Mouse (Mus musculus) left cerebral cortex, adult 18-20 months (tissue): ENCODE measurements around the gene Xkr8. TPM values are rescaled to one million over a fixed set of nuclear protein-coding genes. Genes with fewer than 3 reads are reported as not detected.
"Not testable (repeated sequence)": the region's sequence is repeated elsewhere in the genome, so short reads cannot be mapped to it uniquely, and the experiment has no call there.

Experiments
- DNase-seq, 2 experiments: peaks; one replicate each; pipeline ENCODE4 v3.0.0; 2021 to 2022; ENCODE audit warnings: low spot score in 2 of 2, mixed read lengths in 1 of 2
- long read RNA-seq, 2 experiments: library from polyadenylated mRNA; stranded (forward); transcript quantifications; one replicate each; pipeline ENCODE4 v2.0.0; 2021
- total RNA-seq, 2 experiments: library from RNA; stranded (reverse); gene quantifications; 2 replicates each; pipeline ENCODE4 v1.2.3; 2021

Gene Xkr8
- 1 to 10 TPM; 4.7 to 6.9 TPM for total RNA-seq
- long read RNA-seq, experiment 1, full-length matches to known transcripts = 1 of 2 reads
- long read RNA-seq, experiment 1, partial matches to known transcripts = 0 of 2 reads
- long read RNA-seq, experiment 1, other reads (novel, unspliced or antisense) = 1 of 2 reads
- long read RNA-seq, experiment 2, full-length matches to known transcripts = 6 of 6 reads
- long read RNA-seq, experiment 2, partial matches to known transcripts = 0 of 6 reads
- long read RNA-seq, experiment 2, other reads (novel, unspliced or antisense) = 0 of 6 reads

DNA sequence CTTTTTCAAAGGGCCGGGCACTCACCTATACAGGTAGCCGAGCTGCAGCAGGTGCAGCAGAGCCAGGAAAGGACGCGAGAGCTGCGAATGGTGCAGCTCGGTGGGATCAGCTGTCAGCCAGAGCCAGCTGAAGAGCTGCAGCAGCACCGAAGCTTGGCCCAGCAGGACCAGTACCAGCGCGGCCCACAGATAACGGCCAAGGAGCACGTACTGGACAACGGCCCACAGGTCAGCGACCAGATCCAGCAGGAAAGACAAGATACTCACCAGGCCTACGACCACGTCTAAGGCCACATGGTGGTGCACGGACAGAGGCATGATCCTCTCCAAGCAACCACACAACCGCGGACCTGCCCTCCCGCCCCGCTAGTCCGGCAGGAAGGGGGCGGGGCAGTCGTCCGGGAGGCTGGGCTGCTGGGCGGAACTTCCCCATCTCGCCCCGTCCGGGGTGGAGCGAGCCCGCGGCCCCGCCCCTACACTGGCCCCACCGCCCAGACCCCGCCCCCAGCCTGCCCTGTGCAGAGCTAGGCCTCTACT is at the start of gene Xkr8:
Xkr8 (minus strand) TSS at position 399 of the 537 bp plus-strand sequence.
- peak; percentile 66 to 68 for DNase-seq

DNA sequence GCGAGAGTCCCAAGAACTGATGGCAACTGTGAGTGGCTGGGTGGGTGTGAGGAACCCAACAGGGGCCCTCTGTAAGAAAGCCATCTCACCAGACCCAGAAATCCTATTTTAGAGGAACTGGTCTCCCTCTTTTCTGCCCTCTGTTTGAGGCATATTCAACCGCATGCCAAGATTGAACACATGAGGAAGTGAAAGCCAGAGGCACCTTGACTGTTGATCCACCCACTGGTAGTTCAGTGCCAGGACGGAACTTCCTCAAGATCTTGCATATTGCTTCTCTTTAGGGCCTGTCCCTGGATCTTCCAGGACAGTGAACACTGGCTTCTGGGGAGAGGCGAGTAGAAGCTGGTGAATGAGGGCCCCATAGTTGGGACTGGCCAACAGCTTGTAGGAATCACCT is 47.9 kb upstream of the Xkr8 start:
- DNase-seq = no peak

DNA sequence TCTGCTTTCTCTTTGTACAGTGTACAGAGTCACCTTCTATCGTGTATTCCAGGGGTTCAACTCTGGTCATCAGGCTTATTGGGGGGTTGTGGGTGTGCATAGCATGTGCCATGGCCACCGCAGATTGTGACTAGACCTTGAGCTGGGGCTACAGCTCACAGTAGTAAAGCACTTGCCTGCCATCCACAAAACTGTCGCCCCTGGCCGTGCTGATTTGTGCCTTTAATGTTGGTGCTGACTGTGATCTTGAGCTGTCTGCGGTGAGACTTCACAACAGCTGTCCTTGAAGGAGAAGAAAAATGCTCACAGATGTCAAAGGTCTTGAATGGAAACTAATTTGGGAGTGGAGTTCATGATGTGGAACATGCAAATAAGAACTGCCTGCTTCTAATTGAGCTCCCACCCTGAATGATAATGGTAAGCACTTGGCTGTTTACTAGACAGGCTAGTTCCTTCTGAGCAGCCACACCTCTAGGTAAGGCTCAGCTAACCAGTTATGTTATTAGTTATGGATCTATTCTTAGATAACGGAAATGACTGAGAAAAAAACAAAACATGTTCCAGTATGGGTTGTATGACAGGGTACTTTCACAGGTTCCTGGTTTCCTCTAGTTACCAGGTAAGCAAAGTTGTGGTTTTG is 46.3 kb upstream of the Xkr8 start:
- DNase-seq = no peak

DNA sequence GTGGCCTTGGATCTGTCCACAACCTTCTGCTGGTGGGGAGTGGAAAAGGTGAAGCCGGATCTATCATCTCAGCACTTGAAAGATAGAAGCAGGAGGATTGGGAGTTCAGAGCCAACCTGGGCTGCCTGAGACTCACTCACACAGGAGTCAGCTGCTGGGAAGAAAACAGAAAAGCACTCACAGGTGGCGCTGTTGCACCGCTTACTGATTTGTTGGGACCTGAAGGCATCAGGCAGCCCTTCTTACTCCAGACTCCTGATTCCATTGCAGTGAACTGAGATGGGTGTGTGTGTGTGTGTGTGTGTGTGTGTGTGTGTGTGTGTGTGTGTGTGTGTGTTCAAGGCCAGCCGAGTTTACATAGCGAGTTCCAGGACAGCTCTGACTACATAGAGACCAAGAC is 44.4 kb upstream of the Xkr8 start:
- peak; percentile 83 to 84 for DNase-seq

DNA sequence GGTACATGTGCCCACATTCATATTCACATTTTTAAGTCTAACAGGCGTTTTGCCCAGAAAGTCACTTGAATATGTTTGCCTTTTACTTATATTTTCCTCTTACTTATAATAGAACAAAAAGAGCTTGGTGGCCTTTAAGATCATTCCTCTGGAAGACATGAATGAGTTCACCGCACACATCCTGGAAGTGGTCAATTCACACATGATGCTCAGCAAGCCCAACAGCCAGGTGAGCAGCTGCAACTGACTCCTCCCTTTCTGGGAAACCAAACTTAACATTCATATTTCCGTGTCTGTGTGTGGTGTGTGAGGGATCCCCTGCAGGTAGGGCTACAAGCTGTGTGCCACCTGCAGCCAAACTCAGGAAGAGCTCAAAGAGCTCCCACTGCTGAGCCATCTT is 42.6 kb upstream of the Xkr8 start:
- no peak for DNase-seq

DNA sequence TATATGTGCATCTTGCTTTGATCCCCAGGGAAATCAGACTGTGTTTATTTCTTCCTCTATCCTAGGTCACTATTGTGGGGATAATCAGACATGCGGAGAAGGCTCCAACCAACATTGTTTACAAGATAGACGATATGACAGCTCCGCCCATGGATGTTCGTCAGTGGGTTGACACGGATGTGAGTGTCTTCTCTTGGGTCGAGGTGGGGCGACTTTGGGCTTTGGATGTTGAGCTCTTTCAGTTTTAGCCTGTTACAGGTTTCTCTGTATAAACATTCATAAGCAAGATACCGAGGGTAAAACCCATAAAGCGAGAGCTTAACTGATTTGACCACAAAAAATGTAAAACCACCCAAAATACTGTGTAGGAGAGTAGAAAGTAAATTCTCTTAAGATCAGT is 39.4 kb upstream of the Xkr8 start:
- DNase-seq = no peak

DNA sequence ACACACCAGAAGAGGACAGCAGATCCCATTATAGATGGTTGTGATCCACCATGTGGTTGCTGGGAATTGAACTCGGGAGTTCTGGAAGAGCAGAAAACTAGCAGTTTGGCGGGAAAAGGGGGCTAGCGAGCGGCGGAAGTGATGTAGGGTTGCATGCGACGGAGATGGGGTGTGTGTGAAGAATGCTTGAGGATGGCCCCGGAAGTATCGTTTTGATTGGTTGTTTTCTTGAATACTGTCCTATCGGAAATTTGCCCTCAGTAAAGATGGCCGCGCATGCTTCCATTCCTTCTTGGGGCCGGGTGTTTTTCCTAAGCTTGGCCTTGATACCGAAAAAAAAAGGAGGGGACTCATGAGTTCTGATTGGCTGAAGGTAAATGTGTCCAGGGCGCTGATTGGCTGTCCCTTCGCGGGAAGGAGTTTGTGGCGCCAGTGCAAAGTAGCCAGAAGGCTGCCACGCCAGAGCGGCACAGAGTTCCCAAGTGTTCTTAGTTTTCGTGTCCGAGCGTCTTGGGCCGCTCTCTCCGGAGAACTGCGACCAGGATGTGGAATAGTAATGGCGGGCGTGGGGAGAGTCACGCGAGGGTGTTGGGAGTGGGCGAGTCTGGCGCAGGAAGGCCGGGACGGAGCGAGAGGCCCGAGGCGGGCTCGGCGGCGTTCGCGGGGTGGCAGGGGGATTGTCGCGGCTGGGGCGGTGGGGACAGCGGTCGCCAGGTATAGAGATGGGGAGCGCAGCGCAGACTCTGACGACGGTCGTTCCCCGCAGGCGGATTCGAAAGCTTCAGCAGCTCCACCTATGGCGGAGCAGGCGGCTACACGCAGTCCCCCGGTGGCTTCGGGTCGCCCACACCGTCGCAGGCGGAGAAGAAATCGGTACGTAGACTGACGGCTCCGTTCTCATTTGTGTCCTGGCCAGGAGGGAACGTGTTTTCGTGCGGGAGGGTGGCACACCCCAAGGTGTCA is 35.8 kb upstream of the Xkr8 start, which contains the start of gene Rpa2:
Rpa2 (plus strand) TSS at position 419 of the 963 bp plus-strand sequence.
- peak; percentile 99 to 100 for DNase-seq

DNA sequence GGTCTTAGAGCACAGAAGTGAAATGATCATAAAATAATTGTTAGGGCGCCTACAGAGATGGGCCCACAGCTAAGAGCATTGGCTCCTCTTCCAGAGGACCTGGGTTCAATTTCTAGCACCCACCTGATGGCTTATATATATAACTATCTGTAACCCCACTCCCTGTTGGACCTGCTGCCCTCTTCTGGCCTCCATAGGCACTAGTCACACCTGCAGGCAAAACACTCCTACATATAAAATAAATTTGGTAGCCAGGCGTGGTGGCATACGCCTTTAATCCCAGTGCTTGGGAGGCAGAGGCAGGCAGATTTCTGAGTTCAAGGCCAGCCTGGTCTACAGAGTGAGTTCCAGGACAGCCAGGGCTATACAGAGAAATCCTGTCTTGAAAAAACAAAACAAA is 30.8 kb upstream of the Xkr8 start:
- DNase-seq = not testable (repeated sequence)

DNA sequence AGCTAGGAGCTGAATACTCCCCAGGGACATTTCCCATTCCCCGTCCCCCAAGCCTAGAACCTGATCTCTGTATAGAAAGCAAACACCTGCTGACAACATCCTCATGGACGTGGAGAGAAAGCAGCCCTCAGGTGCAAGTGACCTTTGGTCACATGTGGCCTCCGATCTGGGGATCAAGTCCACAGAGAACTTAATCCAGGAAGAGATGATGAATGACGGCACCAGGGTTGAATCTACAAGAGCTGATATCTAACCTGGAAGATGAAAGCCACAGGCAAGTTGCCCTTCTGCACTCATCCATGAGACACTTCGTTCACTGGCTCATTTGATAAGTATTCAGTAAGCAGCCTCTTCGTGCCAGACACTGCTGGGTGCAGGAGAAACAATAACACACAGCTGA is 30.3 kb upstream of the Xkr8 start:
- no peak for DNase-seq

DNA sequence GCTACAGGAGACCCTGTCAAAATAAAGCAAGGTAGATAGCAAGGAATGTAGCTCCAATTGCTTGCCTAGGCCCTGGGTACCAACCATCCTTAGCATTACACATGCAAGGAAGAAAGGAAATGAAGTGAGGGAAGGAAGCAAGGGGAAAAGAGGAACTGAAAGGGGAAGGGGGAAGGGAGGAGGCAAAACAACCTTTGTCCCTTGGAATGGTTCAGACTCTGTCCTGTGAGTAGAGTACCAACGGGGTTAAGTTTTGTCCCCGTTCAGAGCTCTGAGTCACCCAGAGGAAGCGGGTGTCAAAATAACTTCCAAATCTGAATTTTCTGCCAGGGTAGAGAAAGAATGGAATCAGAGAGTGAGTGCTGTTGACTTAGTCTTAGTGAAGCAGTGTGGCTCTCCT is 27.9 kb upstream of the Xkr8 start:
- DNase-seq = no peak

DNA sequence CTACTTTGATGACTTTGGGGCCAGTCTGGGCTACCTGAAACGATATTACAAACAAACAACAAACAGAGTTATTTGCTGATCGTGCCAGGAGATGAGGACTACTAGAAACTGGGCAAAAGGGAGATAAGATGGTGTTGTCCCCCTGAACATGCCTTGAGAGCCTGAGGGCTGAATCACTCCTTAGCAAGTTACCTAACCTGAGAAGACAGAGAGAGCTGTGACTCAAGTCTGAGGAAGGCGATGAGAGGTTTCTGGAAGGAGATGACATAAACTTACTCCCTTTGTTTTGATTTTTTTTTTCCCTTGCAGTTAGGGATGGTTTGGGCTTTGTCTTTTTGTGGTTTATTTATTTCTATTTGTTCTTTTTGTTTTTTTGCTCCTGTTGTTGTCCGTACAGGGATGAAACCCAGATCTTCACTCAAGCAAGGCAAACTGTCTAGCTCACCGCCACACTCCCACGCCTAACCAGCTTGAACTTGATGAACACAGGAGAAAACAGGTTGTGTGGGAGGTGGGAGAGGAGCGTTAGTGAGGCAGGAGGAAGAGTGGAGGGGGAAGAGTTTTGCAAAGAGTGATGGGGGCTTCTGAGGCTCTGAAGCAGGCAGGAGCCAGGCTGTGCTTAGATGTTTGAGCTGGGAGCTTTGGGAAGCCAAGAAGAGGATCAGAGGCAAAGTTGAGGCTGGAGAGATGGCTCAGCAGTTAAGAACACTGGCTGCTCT is 25.4 kb upstream of the Xkr8 start:
- peak; percentile 27 to 55 for DNase-seq

DNA sequence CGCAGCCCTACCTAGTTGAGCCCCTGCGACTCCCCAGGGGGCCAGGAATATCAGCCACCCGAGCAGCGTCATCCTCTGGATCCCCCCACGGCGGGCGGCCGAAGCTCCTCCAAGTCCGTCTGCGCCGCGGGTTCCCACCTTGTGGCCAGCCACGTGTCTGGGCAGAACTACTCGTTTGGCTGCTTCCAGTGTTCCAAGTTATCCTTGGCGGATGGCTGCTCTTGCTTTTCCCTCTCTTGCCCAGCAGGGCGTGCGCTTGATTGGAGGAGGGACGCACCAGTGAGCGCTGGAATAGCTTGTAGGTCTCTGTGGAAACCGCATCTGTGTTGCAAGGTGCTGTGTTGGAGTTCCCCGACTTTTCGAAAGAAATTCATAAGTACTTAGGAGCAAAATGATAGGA is 24.6 kb upstream of the Xkr8 start, which contains the start of gene Smpdl3b:
Smpdl3b (minus strand) TSS at position 279 of the 400 bp plus-strand sequence.
- DNase-seq = peak; percentile 69 to 82

DNA sequence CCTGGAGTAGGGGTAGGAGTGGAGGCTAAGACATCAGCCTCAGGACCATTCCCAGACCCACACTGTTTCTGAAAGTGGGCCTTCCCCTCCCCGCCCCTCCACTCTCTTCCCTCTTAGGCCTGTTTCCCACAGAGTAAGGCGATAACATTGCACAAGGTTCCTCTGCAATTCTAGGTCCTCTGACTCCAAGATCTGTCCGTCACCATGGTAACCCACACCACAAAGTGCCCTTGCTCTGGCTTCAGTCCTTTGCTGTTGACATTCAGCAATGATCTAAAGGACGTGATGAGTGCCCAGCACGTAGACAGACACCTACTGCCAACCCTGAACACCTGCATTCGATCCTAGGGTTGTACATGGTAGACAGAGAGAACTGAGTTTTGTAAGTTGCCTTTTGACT is 20.6 kb upstream of the Xkr8 start:
- no peak for DNase-seq

DNA sequence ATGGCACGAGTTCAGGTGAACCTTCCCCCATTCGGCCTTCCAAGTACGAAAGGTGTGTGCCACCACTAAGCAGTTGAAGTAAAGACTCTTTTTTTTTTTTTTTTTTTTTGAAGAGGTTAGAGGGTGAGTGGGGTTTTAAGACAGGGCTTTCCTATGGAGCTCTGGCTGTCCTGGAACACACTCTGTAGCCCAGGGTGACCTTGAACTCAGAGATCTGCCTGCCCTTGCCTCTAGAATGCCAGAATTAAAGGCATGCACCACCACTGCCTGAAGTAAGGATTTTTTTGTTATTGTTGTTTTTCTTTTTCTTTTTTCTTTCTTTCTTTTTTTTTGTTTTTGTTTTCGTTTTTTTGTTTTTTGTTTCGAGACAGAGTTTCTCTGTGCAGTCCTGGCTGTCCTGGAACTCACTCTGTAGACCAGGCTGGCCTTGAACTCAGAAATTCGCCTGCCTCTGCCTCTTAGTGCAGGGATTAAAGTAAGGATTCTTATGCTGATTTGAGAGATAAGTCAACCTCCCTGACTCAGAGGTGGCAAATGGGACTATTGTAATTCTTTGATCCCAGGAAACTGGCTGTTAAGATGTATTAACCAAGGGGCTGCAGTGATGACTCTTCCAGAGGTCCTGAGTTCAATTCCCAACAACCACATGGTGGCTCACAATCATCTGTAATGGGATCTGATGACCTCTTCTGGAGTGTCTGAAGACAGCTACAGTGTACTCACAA is 17.1 kb upstream of the Xkr8 start:
- no peak for DNase-seq

DNA sequence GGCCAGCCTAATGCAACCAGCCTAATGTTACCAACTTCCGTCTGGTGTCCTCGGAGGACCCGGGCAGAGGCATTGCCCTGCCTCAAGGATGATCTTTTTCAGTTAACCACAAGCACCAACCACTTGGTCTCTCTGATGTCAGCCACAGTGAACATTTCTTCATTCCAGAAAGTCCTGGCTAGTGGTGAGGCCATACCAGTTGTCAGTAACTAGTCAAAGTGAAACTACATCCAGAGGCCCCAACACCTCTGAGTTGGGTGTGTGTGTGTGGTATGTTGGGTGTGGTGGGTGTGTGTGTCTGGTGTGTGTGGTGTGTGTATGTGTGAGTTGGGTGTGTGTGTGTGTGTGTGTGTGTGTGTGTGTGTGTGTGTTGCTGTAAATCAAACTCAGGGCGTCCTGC is 16.4 kb upstream of the Xkr8 start:
- DNase-seq = no peak

DNA sequence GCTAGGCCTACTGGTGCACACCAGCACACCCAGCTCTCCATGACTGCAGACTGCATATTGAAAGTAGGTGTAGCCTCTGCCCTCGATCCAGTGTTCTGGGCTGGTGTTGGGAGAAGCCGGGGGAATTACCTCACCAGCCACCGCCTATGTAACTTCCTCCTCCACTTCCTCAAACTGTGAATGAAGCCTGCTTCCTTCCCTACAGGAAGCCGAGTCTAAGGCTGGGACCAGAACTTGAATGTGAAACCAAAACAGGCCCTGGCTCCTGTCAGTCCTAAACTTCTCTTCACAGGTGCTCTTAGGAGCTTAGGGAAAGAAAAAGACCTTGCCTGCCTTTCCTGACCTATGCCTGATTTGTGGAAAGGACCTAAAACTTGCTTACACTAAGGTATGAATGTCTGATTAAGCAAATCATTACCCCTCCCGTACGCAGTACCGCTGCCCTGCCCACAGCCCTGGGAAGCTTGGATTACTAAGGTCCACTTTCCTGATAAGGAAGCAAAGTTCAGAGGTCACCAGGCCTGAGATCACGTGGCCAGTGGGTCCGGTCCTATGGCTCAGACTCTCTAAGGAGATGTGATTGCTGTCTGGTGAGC is 15.4 kb upstream of the Xkr8 start:
- DNase-seq = no peak

DNA sequence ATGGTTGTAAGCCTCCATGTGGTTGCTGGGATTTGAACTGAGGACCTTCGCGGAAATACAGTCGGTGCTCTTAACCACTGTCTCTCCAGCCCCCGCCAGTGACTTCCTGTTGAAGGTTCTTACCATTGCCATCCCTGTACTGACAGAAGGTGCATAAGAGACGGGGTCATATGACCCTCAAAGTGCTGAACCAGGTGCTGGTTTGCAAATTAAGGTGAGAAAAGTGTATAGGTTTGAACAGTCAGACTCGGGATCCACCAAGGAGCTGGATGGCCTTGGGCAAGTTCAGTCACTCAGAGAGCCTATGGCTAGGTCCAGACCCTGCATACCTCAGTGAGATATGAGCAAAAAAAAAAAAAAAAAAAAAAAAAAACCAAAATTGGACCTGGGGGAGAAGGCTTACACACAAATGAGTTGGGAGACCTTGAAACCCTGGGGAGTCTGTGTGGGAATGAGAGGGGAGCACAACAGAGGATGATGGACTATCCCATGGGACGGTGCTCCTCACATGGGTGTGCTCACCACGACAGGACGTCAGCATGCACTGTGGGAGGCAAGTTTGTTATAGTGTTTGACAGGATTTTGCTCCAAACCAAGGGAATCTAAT is 14.7 kb upstream of the Xkr8 start:
- DNase-seq = no peak

DNA sequence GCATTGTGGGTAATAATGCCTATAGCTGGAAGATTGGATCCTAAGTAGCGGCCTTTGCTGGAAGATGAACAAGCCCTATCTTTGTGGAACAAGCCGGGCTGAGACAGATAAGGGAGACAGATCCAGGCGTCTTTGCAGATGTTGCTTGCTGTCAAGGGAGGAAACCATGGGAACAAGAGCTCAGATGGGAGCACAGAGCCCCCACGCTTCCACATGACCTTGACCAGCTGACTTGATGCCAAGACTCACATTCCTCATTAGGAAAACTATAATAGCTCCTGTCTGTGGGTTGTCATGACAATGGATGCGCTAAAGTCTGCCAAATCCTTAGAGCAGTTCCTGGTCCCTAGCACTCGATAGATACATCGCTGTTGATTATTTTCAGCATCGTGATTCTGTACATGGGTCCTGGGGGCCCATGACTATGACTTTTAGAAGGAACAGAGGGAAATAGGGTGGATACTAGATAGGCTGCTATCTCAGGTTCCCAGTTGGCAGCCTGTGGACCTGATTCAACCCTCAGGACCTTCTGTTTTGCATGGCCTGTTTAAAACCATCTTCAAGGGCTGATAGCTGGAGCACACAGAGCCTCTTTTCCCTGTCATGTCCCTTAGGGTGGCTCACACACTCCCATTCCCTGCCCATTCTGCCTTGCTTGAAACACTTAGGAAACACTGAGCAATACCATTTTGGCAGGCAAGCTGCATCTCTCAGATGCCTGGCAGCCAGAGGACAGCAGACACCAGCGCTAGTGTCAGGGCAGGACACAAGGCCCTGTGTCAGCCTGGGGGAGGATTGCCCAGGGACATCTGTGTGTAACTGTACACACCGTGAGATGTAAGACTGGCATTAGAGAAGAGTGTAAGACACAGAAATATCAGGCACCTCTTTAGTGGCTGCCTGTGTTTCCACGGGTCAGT is 11.9 kb upstream of the Xkr8 start:
- DNase-seq = peak in 1 of 2 experiments; percentile 29
